Mouse (Mus musculus) embryonic facial prominence, embryonic 14.5 days (tissue): Measurements from ENCODE around the gene Grik1. TPM values are rescaled to one million over a fixed set of nuclear protein-coding genes. Genes with fewer than 3 reads are reported as not detected.

Experiments used
- ATAC-seq: fragments of 200-750 bp; cut with Nextera tagmentation; 2 replicates; pipeline ENCODE4 v1.8.0; 2017; ENCODE audit warnings: low read depth, moderate number of reproducible peaks, moderate TSS enrichment
- DNase-seq: peaks from one replicate; pipeline ENCODE4 v3.0.0-alpha.2; 2015; ENCODE audit warnings: low spot score
- H3K27ac ChIP-seq: fragments of 300-500 bp; sonication (generic); replicated peaks from 2 replicates; pipeline ENCODE4 v1.5.1; 2014; ENCODE audit warnings: low read depth, mild to moderate bottlenecking, low read length, moderate library complexity
- H3K27me3 ChIP-seq: fragments of 300-500 bp; sonication (generic); replicated peaks from 2 replicates; pipeline ENCODE4 v1.6.1; 2014; ENCODE audit warnings: low read length; ENCODE audit not compliant: control insufficient read depth, insufficient read depth
- H3K36me3 ChIP-seq: fragments of 300-500 bp; sonication (generic); 2 replicates; pipeline ENCODE4 v1.6.1; 2014; ENCODE audit warnings: low read length, mixed read lengths; ENCODE audit not compliant: control insufficient read depth, insufficient read depth
- H3K4me1 ChIP-seq: fragments of 300-500 bp; sonication (generic); 2 replicates; pipeline ENCODE4 v1.6.1; 2014; ENCODE audit warnings: antibody characterized with exemption, low read length; ENCODE audit not compliant: control insufficient read depth, insufficient read depth
- H3K4me2 ChIP-seq: fragments of 300-500 bp; sonication (generic); 2 replicates; pipeline ENCODE4 v1.6.1; 2014; ENCODE audit warnings: low read depth, mild to moderate bottlenecking, low read length, moderate library complexity, mixed read lengths
- H3K4me3 ChIP-seq: fragments of 300-500 bp; sonication (generic); 2 replicates; pipeline ENCODE4 v1.5.1; 2014; ENCODE audit warnings: low read depth, mild to moderate bottlenecking, low read length
- H3K9ac ChIP-seq: fragments of 300-500 bp; sonication (generic); 2 replicates; pipeline ENCODE4 v1.6.1; 2014; ENCODE audit warnings: low read depth, mild to moderate bottlenecking, low read length, moderate library complexity, mixed read lengths
- H3K9me3 ChIP-seq: fragments of 300-500 bp; sonication (generic); 2 replicates; pipeline ENCODE4 v1.6.1; 2016; ENCODE audit warnings: low read length; ENCODE audit not compliant: control insufficient read depth
- WGBS: fragments of 180-500 bp; shearing (Covaris S2); extraction: QIAGEN DNeasy Blood & Tissue Kit; methylation state at CpG from one replicate; pipeline ENCODE4 v1.1.7; 2014; 5-methylcytosine and 5-hydroxymethylcytosine counted together
- polyA plus RNA-seq: library from polyadenylated mRNA; unstranded; fragments of >200 nt; fragmentation: Nextera tagmentation; extraction: Ambion mirVana; gene quantifications from 2 replicates; pipeline ENCODE4 v1.2.1, GENCODE M21; 2014

Gene Grik1
- polyA plus RNA-seq, 1 experiment from 2014 or later: 5.7 TPM

DNA sequence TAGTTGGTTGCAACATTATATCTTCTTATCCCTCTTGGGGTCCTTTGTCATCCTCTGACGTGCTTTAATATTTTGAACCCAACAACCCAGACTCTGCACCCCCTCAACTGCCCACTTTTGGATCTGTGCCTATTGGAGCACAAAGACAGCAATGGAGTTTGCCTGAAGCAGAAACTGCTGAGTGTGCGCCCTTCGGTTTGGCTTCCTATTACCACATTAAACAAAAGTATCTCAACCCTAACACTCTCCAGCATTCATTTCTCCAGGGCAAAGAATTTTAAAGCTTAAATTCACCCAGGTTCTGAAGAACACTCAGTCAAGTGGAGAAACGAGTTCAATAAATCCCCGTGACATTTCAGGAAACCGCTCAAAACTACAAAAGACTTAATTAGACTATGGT lies 318.2 kb downstream of the Grik1 start:
- DNase-seq (no peak), ATAC-seq (no peak)
- no peak overlapping the region for H3K9ac ChIP-seq
- H3K27me3 ChIP-seq: no peaks in the 10 kb centered on the region
- WGBS: 59% methylated on average over 6 of the region's 6 CpGs
- H3K9me3 ChIP-seq: no peaks in the 10 kb centered on the region
- H3K4me1 ChIP-seq: no peaks in the 10 kb centered on the region
- no peak overlapping the region for H3K4me2 ChIP-seq
- H3K4me3 ChIP-seq: no peak overlapping the region
- no peaks in the 10 kb centered on the region for H3K36me3 ChIP-seq
- H3K27ac ChIP-seq: no peak overlapping the region

DNA sequence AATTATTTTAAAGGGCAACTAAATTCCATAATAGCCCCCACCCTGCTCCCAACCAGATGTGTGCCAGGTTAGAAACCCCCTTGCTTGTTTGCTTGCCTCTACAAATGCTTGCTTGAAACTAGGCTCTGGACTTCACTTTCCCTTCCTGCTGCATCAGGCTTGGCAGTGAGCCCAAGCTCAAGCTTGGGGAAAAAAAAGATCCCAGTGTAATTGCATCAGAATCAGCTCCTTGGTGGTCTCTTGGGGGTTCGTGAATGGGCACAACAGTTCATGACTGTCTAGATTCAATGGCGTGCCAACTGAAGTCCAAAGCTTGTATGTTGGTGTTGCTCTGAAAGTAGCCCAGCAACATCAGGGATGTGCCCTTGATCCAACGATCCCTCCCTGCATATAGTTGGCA lies 320.1 kb downstream of the Grik1 start:
- Histone ChIP-seq H3K9ac (no peak overlapping the region), H3K36me3 (no peaks in the 10 kb centered on the region), H3K27ac (no peak overlapping the region), H3K4me1 (no peaks in the 10 kb centered on the region), H3K4me2 (no peak overlapping the region), H3K9me3 (no peaks in the 10 kb centered on the region), H3K4me3 (no peak overlapping the region), H3K27me3 (no peaks in the 10 kb centered on the region)
- no peak for ATAC-seq
- DNase-seq: no peak
- 81% methylated on average over 3 of the region's 3 CpGs for WGBS

DNA sequence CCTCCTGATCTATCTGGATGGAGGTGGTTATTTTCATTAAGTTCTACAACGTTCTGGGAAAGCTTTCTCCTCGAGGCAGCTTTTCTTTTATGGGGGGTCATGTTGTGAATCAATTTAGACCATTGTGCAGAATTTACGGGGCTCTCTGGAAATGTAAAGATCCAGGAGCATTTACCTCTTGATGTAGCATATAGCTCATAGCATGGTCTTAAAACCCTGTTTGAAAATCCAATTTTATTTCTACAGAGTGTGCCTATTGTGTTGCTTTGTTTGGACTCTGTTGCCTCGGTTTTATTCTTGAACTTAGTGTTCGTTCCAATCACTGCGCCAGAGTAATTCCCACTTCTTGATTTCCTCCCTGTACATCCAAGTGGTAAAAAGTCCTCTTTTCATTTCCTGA lies 328.6 kb downstream of the Grik1 start:
- ATAC-seq: no peak
- WGBS: 85% methylated on average over 6 of the region's 6 CpGs

DNA sequence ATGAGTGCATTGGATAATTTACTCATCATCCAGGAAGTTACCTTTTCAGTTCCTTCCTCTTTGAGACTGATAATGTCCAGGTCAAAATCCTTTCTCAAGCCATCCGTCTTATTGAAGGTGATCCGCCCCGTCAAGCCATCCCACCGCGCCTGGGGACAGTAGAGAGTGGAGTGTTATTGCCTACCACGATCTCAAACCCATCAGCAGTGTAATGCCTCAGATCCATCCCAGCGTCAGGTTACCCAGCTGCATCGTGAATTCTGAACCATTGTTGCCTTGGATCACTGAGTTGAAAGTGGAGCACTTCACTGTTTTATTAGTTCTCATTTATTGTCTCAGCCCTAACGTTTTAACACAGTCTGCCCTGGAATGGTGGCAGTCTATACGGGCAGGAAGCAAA lies 332.6 kb downstream of the Grik1 start:
- no peak overlapping the region for H3K4me3 ChIP-seq
- H3K4me2 ChIP-seq: no peak overlapping the region
- H3K9ac ChIP-seq: no peak overlapping the region
- H3K9me3 ChIP-seq: no peaks in the 10 kb centered on the region
- H3K4me1 ChIP-seq: no peaks in the 10 kb centered on the region
- ATAC-seq: no peak
- DNase-seq: no peak
- H3K36me3 ChIP-seq: no peaks in the 10 kb centered on the region
- H3K27ac ChIP-seq: no peak overlapping the region
- WGBS: 92% methylated on average over 10 of the region's 10 CpGs
- H3K27me3 ChIP-seq: no peaks in the 10 kb centered on the region

More for the DNA sequence above, 328.6 kb downstream of the Grik1 start:
- Histone ChIP-seq H3K4me3 (no peak overlapping the region), H3K9ac (no peak overlapping the region), H3K9me3 (no peaks in the 10 kb centered on the region), H3K4me2 (no peak overlapping the region), H3K27me3 (no peaks in the 10 kb centered on the region), H3K36me3 (no peaks in the 10 kb centered on the region), H3K27ac (no peak overlapping the region), H3K4me1 (no peaks in the 10 kb centered on the region)
- no peak for DNase-seq

DNA sequence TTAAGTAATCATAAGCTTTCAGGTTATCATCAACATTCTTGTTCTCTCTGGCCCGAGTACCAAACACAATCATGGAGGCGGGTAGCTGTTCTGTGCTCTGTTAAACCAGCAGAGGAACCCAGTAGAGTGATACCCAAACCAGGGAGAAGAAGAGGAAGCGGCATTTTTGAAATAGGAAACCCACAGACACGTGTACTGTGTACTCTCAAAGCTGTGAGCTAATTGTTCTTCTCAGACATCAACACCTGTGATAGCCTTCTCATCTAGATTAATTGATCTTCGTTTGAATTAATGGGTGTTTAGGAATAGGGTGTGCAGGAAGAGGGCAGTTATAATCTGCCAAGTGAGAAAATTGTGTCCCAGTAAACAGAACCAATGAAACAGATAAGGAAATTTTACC lies 333.9 kb downstream of the Grik1 start:
- H3K9me3 ChIP-seq: no peaks in the 10 kb centered on the region

DNA sequence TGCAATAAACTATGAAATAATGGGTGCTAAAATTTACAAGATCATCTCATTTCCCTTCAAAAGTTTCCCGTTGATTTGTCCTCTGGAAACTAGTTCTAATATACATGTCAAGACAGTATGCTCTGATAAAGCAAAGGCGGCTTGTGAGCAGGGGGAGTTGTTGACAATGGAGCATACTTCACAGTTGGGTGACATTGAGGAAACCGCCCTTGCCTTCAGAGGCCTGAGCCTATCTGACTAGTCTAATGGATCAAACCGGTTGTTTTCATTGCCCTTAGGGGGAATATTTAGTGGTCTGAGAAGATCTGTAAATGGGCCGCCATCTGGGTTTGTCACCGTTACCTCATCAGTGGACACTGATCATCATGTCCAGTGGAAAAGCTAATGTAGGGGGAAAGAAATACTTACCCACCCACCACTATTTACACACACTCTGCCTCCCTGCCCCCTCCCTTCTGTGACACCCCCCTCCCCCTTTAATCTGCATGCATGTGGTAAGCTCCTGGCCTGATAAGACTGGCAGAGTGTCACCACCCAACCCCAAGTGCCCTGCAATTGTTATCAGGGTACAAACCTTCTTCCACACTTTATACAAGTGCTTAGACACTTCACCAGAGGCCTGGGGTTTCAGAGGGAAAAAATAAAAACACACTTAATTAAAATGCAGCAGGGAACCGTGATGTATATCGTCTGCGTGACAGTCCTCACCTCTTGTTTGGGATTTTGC lies 335.2 kb downstream of the Grik1 start:
- H3K9ac ChIP-seq: no peak overlapping the region
- DNase-seq: no peak
- H3K36me3 ChIP-seq: no peaks in the 10 kb centered on the region
- no peaks in the 10 kb centered on the region for H3K4me1 ChIP-seq
- no peak overlapping the region for H3K4me2 ChIP-seq
- H3K9me3 ChIP-seq: no peaks in the 10 kb centered on the region
- no peak overlapping the region for H3K27ac ChIP-seq
- H3K27me3 ChIP-seq: no peaks in the 10 kb centered on the region
- no peak for ATAC-seq
- no peak overlapping the region for H3K4me3 ChIP-seq
- WGBS: 80% methylated on average over 9 of the region's 9 CpGs

More for the DNA sequence above, 333.9 kb downstream of the Grik1 start:
- Histone ChIP-seq H3K4me2 (no peak overlapping the region), H3K4me3 (no peak overlapping the region), H3K27ac (no peak overlapping the region), H3K4me1 (no peaks in the 10 kb centered on the region), H3K27me3 (no peaks in the 10 kb centered on the region), H3K36me3 (no peaks in the 10 kb centered on the region), H3K9ac (no peak overlapping the region)
- ATAC-seq: no peak
- no peak for DNase-seq
- WGBS: 69% methylated on average over 5 of the region's 5 CpGs

DNA sequence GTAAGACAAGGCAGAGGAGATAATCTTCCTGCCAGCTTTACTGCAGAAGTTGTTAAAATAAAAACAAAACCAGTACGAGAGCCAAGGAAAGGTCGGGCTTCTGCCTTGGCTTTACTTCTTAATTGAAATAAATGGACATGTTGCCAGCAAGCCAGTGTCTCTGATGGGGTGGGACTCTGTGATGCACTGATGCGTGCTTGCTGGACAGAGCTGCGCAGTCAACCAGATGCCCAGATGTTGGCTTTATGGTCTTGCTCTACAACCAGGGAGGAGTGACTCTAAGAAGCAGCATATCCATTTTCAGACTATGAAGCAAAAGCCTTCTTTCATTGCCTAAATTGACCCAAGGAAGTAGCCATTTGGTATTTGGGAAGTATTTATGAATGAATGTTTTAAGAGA lies 336.9 kb downstream of the Grik1 start:
- Histone ChIP-seq H3K27me3 (no peaks in the 10 kb centered on the region), H3K36me3 (no peaks in the 10 kb centered on the region), H3K4me2 (no peak overlapping the region), H3K9me3 (no peaks in the 10 kb centered on the region), H3K4me3 (no peak overlapping the region), H3K27ac (no peak overlapping the region), H3K9ac (no peak overlapping the region), H3K4me1 (no peaks in the 10 kb centered on the region)
- ATAC-seq (no peak), DNase-seq (no peak)
- 91% methylated on average over 4 of the region's 4 CpGs for WGBS

DNA sequence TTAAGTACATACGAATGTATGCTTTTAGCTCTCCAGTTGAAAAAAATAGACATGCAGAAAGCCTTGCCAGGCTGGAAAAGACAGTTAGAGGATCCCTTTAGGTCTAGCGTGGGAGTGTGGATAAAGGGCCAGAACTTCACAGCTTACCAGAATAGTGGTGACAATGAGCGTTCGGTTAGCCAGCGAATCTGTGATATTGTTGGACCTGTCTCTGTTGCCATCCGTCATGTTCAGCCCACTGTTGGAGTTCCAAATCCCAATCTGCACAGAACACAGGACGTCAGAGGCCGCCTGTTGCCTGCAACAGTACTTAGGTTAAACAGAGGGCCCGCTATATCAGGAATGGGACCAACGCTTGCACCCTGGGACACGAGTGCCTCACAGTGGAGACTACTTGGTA lies 340.2 kb downstream of the Grik1 start:
- WGBS: 91% methylated on average over 11 of the region's 11 CpGs
- no peaks in the 10 kb centered on the region for H3K9me3 ChIP-seq
- DNase-seq: no peak
- H3K4me1 ChIP-seq: no peaks in the 10 kb centered on the region
- no peak for ATAC-seq
- H3K36me3 ChIP-seq: no peaks in the 10 kb centered on the region
- no peak overlapping the region for H3K4me3 ChIP-seq
- H3K27me3 ChIP-seq: no peaks in the 10 kb centered on the region
- H3K27ac ChIP-seq: no peak overlapping the region
- no peak overlapping the region for H3K4me2 ChIP-seq
- H3K9ac ChIP-seq: no peak overlapping the region

DNA sequence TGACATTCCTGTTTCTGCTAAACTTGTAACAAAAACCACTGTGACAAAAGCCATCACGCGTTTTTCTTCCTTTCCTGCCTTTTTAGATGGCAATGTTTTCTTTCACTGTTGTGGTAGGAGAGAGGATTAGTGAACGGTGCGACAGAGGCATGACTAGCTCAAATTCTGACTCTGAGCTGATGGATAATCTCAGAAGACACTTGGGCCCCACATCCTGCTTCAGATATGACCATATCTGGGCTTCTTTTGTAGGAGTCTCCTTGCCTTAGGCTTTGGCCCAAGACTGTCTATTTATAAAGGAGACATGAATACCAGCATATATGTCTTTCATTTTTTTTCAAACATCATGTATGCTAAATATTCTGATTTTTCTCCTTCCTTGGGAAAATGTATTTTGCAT lies 341.9 kb downstream of the Grik1 start:
- H3K4me2 ChIP-seq: no peak overlapping the region
- H3K4me1 ChIP-seq: no peaks in the 10 kb centered on the region
- H3K4me3 ChIP-seq: no peak overlapping the region
- H3K9ac ChIP-seq: no peak overlapping the region
- H3K36me3 ChIP-seq: no peaks in the 10 kb centered on the region
- no peaks in the 10 kb centered on the region for H3K9me3 ChIP-seq
- WGBS: 56% methylated on average over 4 of the region's 4 CpGs
- no peak for ATAC-seq
- no peak overlapping the region for H3K27ac ChIP-seq
- no peaks in the 10 kb centered on the region for H3K27me3 ChIP-seq
- DNase-seq: no peak
